Mouse (Mus musculus) adipocyte (in vitro differentiated cells): ENCODE measurements around the gene Nppa.

Experiments
- DNase-seq: peaks from one replicate; pipeline ENCODE4 v3.0.0-alpha.2; 2016; ENCODE audit warnings: low spot score

Gene Nppa

DNA sequence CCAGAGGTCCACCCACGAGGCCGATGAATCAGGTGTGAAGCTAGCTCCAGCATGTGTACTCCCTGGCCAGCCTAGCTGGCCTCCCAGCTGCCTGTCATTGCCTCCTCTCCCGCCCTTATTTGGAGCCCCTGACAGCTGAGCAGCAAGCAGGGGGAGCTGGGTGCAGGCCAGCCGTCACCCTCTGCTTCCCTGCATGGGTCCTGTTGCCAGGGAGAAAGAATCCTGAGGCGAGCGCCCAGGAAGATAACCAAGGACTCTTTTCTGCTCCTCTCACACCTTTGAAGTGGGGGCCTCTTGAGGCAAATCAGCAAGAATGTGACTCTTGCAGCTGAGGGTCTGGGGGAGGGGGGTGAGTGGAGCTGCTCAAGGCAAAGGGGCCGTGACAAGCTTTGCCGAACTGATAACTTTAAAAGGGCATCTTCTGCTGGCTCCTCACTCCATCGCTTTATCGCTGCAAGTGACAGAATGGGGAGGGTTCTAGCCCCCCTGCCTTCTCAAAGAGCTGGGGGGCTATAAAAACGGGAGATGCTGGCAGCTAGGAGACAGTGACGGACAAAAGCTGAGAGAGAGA, at the start of gene Nppa:
TSS of gene Nppa (plus strand) at position 521 of the 571 bp plus-strand sequence.
- no peak for DNase-seq

DNA sequence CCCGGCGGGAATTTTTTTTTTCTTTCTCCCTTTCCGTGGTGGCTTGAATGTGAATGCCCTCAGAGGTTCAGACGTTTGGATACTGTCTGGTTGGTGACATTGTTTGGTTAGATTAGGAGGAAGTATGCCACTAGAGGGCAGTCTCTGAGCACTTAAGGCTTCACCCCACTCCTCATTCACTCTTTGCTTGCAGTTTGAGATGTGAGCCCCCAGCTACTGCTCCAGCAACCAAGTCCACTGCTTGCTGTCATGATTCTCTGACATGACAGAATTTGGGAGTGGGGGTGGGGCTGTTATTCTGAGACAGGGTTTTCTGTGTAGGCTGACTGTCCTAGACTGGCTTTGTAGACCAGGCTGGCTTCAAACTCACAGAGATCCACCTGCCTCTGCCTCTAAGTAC, 46.9 kb upstream of the Nppa start:
- DNase-seq, result peak; percentile 64

- DNase-seq, result no peak
These were observed 43.4 kb upstream of the Nppa start for GRCm38 (mm10) chr4:147957141-147957540.

- peak; percentile 88 for DNase-seq
These were observed 40.4 kb upstream of the Nppa start for GRCm38 (mm10) chr4:147959881-147960831.

- DNase-seq, result peak; percentile 43
These were observed 37.7 kb upstream of the Nppa start for GRCm38 (mm10) chr4:147962781-147963180.

- no peak for DNase-seq
These were observed 36.9 kb upstream of the Nppa start for GRCm38 (mm10) chr4:147963623-147964022.

DNA sequence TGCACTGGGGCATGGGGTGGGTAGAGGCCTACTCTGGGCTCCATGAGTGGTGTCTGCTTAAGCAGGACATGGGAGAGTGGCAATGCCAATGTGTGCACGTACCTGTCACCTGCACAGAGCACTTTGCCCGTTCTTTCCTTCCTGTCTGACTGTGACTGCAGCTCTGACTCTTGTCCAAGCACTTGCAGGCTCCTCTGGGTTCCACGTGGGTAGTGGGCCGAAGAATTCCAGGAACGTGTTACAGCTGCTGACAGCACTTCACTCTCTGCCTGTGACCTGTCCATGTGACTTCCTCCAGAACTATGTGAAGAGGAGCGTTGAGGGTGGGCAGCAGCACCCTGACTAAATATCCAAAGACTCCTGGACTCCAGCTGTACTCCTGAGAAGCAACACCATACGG, 34.8 kb upstream of the Nppa start:
- DNase-seq, result no peak

GRCm38 (mm10) chr4:147968816-147969215, 31.7 kb upstream of the Nppa start:
- no peak for DNase-seq

- DNase-seq, result no peak
These were observed 31.2 kb upstream of the Nppa start for GRCm38 (mm10) chr4:147969337-147969736.

DNA sequence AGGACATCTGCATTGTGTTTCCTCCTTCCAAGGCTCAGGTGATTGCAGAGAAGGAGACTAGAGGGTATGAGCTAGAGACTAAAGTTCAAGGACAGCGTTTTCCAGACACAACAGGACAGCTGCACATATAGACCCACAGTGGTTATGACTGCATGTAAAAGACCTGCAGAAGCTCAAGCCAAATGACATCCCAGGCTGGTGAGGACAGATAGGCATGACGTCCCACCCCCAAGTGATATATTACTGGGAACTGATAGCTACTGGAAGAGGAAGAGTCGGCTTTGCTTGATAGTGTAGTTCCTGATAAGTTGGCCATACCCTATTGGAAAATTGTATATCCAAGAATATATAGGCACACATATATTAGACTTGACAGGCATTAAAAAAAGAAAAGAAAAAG, 24.3 kb upstream of the Nppa start:
- no peak for DNase-seq

DNA sequence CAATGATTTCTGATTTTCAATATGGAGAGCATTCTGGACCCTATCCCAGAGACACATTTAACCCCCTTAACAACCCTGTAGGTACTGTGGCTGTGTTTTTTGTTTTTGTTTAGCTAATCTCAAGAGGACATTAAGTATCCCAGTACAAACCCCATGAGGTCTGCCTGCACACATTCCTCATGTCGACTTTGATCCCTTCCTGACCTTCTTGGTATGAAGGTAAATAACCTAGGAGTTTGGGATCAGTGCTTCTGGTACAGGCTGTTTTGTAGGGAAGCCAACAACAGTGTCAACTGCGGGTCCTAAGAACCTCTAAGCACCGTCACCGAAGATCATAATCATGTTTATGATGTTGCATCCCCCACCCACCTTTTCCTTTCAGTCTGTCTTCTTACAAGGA, 22.8 kb upstream of the Nppa start:
- DNase-seq, result no peak

DNA sequence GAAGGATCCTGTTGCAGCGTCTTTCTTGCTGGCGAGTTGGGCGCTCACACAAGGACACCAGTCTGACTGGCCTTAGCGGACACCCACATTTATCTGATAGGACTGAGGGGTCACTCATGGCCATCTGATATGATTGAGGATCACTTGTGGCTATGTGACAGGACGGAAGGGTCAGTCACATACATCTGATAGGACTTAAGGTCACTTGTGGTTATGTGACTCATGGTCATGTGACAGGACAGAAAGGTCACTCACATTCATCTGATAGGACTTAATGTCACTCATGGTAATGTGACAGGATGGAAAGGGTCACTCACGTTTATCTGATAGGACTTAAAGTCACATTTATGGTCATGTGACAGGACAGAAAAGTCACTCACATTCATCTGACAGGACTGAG, 22.1 kb upstream of the Nppa start:
- no peak for DNase-seq

DNA sequence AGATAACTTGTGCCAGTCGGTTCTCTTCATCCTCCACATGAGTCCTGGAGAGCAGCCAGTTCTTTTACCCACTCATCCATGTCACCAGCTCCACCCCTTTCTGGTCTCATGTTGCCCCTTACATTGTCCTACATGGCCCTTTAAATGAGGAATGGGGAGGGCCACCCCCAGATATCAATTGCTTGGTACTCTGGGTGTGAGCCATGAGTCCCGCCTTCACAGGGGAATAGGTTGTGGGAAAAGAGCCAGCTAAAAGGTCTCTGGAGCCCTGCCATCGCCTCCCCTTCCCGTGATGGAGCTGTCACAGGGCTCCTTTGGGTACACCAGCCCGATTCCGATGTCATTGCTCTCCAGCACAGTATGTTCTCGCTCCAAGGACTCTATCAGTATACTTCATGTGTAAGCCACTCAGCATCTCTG, 21.1 kb upstream of the Nppa start:
- no peak for DNase-seq

GRCm38 (mm10) chr4:147985205-147986132, 15.1 kb upstream of the Nppa start, which contains the start of gene Nppb:
TSS of gene Nppb (plus strand) at chr4:147985788.
- DNase-seq, result peak; percentile 66

- no peak for DNase-seq
These were observed 6.9 kb upstream of the Nppa start for GRCm38 (mm10) chr4:147993571-147994095.

DNA sequence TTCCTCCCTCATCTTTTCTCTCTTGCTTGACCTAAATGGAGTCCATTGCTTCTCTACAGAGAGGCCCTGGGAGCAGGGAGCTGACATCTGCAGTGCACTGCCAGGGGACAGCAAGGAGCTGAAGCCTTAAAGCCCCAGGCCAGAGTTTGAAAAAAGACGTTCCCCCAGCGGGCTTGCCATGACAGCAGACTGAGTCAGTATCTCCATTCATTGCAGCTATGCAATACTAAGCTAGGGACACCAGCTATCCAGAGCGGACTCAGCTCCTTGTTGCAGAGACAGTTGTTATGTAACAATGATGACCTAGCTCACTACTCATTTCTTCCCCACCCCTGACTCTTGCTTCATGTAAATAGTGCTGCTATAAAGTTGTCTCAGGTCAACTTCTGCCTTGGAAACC, 5.2 kb upstream of the Nppa start:
- DNase-seq, result no peak

GRCm38 (mm10) chr4:148001013-148001789, 679 bp downstream of the Nppa start:
- no peak for DNase-seq

DNA sequence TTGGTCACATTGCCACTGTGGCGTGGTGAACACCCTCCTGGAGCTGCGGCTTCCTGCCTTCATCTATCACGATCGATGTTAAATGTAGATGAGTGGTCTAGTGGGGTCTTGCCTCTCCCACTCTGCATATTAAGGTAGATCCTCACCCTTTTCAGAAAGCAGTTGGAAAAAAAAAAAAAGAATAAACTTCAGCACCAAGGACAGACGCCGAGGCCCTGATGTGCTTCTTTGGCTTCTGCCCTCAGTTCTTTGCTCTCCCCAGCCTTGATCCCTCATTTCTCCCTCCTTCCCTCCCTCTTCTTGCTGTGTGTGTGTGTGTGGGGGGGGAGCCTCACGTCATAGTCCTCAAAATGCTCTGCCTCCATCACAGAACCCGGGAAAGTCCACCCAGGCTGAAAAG, 1.3 kb downstream of the Nppa start:
- peak; percentile 43 for DNase-seq

GRCm38 (mm10) chr4:148004361-148004760, 3.8 kb downstream of the Nppa start:
- no peak for DNase-seq

DNA sequence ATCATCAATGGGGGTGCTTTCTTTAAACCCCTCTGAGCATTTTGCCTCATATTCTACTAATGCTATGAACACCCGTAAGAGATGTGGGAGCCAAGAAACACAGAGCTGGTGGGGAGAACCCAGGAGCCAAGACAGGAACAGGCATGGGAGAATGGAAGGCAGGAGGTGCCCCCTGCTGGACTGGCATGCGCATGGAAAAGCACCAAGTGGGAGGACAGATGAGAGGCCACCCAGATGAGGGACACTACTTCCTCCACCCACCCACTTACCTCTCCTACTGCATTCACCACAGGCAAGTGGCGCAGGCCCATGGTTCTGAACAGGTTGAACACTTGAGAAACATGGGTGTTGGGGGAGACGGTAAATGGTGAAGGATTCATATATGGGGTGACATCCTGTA, 7.9 kb downstream of the Nppa start:
- DNase-seq, result peak; percentile 61

- no peak for DNase-seq
These were observed 9.1 kb downstream of the Nppa start for GRCm38 (mm10) chr4:148009641-148010040.
